Mouse (Mus musculus): ENCODE results near the gene Mylk. TPM values are rescaled to one million over a fixed set of nuclear protein-coding genes. Genes with fewer than 3 reads are reported as not detected.

The Mylk gene
- polyA plus RNA-seq, 1 experiment: 90.1 TPM

GRCm38 (mm10) chr16:34825111-34825744 lies 80.2 kb downstream of the Mylk start:
- Histone ChIP-seq H3K4me1 (peaks cover 13% of the 10 kb centered on the region), H3K4me3 (replicated peaks) (no peak overlapping the region), H3K9me3 (0 out of 2 replicates have a peak, but pooled peaks cover 4% of the 10 kb centered on the region), H3K27me3 (replicated peaks) (no peaks in the 10 kb centered on the region), H3K36me3 (replicated peaks; ENCODE audit: low read length) (peaks cover 92% of the 10 kb centered on the region)
- TF ChIP-seq GATA1 (IDR thresholded peaks at IDR 0.05; ENCODE audit: borderline replicate concordance, low read length): no peak
- no peak for TF ChIP-seq FLI1 (IDR thresholded peaks at IDR 0.05; ENCODE audit: low read length)

GRCm38 (mm10) chr16:34834477-34834876 lies 89.5 kb downstream of the Mylk start:
- Histone ChIP-seq H3K4me1 (peaks cover 57% of the 10 kb centered on the region), H3K9me3 (no peaks in the 10 kb centered on the region), H3K27me3 (replicated peaks) (peaks cover 2% of the 10 kb centered on the region), H3K36me3 (replicated peaks; ENCODE audit: low read length) (peaks cover 78% of the 10 kb centered on the region), H3K4me3 (replicated peaks) (no peak overlapping the region)
- TF ChIP-seq FLI1 (IDR thresholded peaks at IDR 0.05; ENCODE audit: low read length) (no peak), GATA1 (IDR thresholded peaks at IDR 0.05; ENCODE audit: borderline replicate concordance, low read length) (no peak)

GRCm38 (mm10) chr16:34839004-34839703 lies 94.1 kb downstream of the Mylk start:
- Histone ChIP-seq H3K27me3 (replicated peaks) (no peaks in the 10 kb centered on the region), H3K4me3 (replicated peaks) (no peak overlapping the region), H3K4me1 (peaks cover 26% of the 10 kb centered on the region), H3K36me3 (replicated peaks; ENCODE audit: low read length) (peaks cover 91% of the 10 kb centered on the region), H3K9me3 (peaks cover 8% of the 10 kb centered on the region; the same call in 1 of the 2 replicates)
- TF ChIP-seq GATA1 (IDR thresholded peaks at IDR 0.05; ENCODE audit: borderline replicate concordance, low read length) (no peak), FLI1 (IDR thresholded peaks at IDR 0.05; ENCODE audit: low read length) (no peak)

GRCm38 (mm10) chr16:34839704-34840331 lies 94.8 kb downstream of the Mylk start:
- peaks cover 20% of the 10 kb centered on the region for H3K4me1 ChIP-seq
- peaks cover 8% of the 10 kb centered on the region; the same call in 1 of the 2 replicates for H3K9me3 ChIP-seq
- peaks cover 90% of the 10 kb centered on the region for H3K36me3 ChIP-seq (replicated peaks; ENCODE audit: low read length)
- H3K4me3 ChIP-seq (replicated peaks): no peak overlapping the region
- TF ChIP-seq FLI1 (IDR thresholded peaks at IDR 0.05; ENCODE audit: low read length) (no peak), GATA1 (IDR thresholded peaks at IDR 0.05; ENCODE audit: borderline replicate concordance, low read length) (no peak)
- H3K27me3 ChIP-seq (replicated peaks): no peaks in the 10 kb centered on the region

- Histone ChIP-seq H3K36me3 (replicated peaks; ENCODE audit: low read length) (peaks cover 87% of the 10 kb centered on the region), H3K9me3 (peaks cover 8% of the 10 kb centered on the region; the same call in 1 of the 2 replicates), H3K4me3 (replicated peaks) (no peak overlapping the region), H3K27me3 (replicated peaks) (no peaks in the 10 kb centered on the region), H3K4me1 (peaks cover 37% of the 10 kb centered on the region)
- TF ChIP-seq GATA1 (IDR thresholded peaks at IDR 0.05; ENCODE audit: borderline replicate concordance, low read length) (no peak), FLI1 (IDR thresholded peaks at IDR 0.05; ENCODE audit: low read length) (no peak)
These were observed 99.8 kb downstream of the Mylk start for GRCm38 (mm10) chr16:34844783-34845182.

- H3K9me3 ChIP-seq: no peaks in the 10 kb centered on the region
- peaks cover 61% of the 10 kb centered on the region for H3K4me1 ChIP-seq
- TF ChIP-seq GATA1 (IDR thresholded peaks at IDR 0.05; ENCODE audit: borderline replicate concordance, low read length) (no peak), FLI1 (IDR thresholded peaks at IDR 0.05; ENCODE audit: low read length) (no peak)
- H3K27me3 ChIP-seq (replicated peaks): no peaks in the 10 kb centered on the region
- peak overlapping the region; percentile 26 for H3K4me3 ChIP-seq (replicated peaks)
- H3K36me3 ChIP-seq (replicated peaks; ENCODE audit: low read length): peaks cover 81% of the 10 kb centered on the region
These were observed 102.6 kb downstream of the Mylk start for GRCm38 (mm10) chr16:34847638-34848037.

- H3K4me3 ChIP-seq (replicated peaks): no peak overlapping the region
- peaks cover 74% of the 10 kb centered on the region for H3K4me1 ChIP-seq
- H3K9me3 ChIP-seq: no peaks in the 10 kb centered on the region
- no peaks in the 10 kb centered on the region for H3K27me3 ChIP-seq (replicated peaks)
- peaks cover 74% of the 10 kb centered on the region for H3K36me3 ChIP-seq (replicated peaks; ENCODE audit: low read length)
- no peak for TF ChIP-seq GATA1 (IDR thresholded peaks at IDR 0.05; ENCODE audit: borderline replicate concordance, low read length)
- no peak for TF ChIP-seq FLI1 (IDR thresholded peaks at IDR 0.05; ENCODE audit: low read length)
These were observed 109.1 kb downstream of the Mylk start for GRCm38 (mm10) chr16:34854066-34854465.

- H3K27me3 ChIP-seq (replicated peaks): no peaks in the 10 kb centered on the region
- H3K4me3 ChIP-seq (replicated peaks): no peak overlapping the region
- H3K36me3 ChIP-seq (replicated peaks; ENCODE audit: low read length): peaks cover 68% of the 10 kb centered on the region
- TF ChIP-seq FLI1 (IDR thresholded peaks at IDR 0.05; ENCODE audit: low read length): no peak
- no peaks in the 10 kb centered on the region for H3K9me3 ChIP-seq
- peaks cover 71% of the 10 kb centered on the region for H3K4me1 ChIP-seq
These were observed 110.1 kb downstream of the Mylk start for GRCm38 (mm10) chr16:34855136-34855535.

GRCm38 (mm10) chr16:34855751-34856150 lies 110.7 kb downstream of the Mylk start:
- Histone ChIP-seq H3K9me3 (no peaks in the 10 kb centered on the region), H3K4me3 (replicated peaks) (no peak overlapping the region), H3K4me1 (peaks cover 68% of the 10 kb centered on the region), H3K27me3 (replicated peaks) (no peaks in the 10 kb centered on the region), H3K36me3 (replicated peaks; ENCODE audit: low read length) (peaks cover 68% of the 10 kb centered on the region)
- TF ChIP-seq GATA1 (IDR thresholded peaks at IDR 0.05; ENCODE audit: borderline replicate concordance, low read length) (no peak), FLI1 (IDR thresholded peaks at IDR 0.05; ENCODE audit: low read length) (no peak)

- Histone ChIP-seq H3K9me3 (no peaks in the 10 kb centered on the region), H3K4me3 (replicated peaks) (no peak overlapping the region), H3K27me3 (replicated peaks) (no peaks in the 10 kb centered on the region), H3K4me1 (peaks cover 68% of the 10 kb centered on the region), H3K36me3 (replicated peaks; ENCODE audit: low read length) (peaks cover 79% of the 10 kb centered on the region)
- no peak for TF ChIP-seq FLI1 (IDR thresholded peaks at IDR 0.05; ENCODE audit: low read length)
- no peak for TF ChIP-seq GATA1 (IDR thresholded peaks at IDR 0.05; ENCODE audit: borderline replicate concordance, low read length)
These were observed 112.6 kb downstream of the Mylk start for GRCm38 (mm10) chr16:34857631-34858030.

All from megakaryocyte, embryonic 14.5 days (primary cell).